Mouse (Mus musculus) embryonic fibroblast, embryonic 13.5 days (primary cell): ENCODE data around the gene Cutc.

Source experiments
- CTCF ChIP-seq: IDR thresholded peaks from 2 replicates; pipeline ENCODE4 v1.5.1; 2011; ENCODE audit warnings: mild to moderate bottlenecking, control low read depth, low read length, moderate library complexity, borderline replicate concordance; ENCODE audit not compliant: insufficient read depth
- POLR2A ChIP-seq: IDR thresholded peaks from 2 replicates; pipeline ENCODE4 v1.6.1; 2011; ENCODE audit warnings: low read depth, mild to moderate bottlenecking, control low read depth, low read length, moderate library complexity

- no peak for TF ChIP-seq CTCF
- no peak for TF ChIP-seq POLR2A
Observed at GRCm38 (mm10) chr19:43738409-43738808, 14.4 kb upstream of the Cutc start.
